Mouse (Mus musculus): ENCODE measurements at regions not wholly inside any gene's neighbourhood (a gene's known extent, or its start where the extent isn't known, plus 50 kb on each side); places are given as distances from the start of the nearest gene placed in this dataset.

DNA sequence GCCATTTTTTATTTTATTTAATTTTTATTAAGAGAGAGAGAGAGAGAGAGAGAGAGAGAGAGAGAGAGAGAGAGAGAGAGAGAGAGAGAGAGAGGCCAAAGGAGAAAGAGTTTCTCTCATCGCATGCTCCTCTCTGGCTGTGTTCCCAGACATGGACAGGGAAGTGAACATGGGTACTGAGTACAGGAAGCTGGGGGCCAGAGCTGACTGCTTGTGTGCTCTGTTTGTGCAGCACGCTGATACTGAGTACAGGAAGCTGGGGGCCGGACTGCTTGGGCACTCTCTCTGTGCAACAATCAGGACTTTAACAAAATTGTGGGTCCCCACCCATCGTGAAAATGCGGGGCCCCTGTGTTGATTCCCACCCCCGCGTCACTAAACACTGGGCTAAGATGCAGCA, 130.2 kb downstream of the Gm26897 start:
- TF ChIP-seq CTCF (IDR thresholded peaks at IDR 0.05; ENCODE audit: extremely low read depth, insufficient read length, insufficient replicate concordance, low read depth, low read length) (no peak), POLR2A (IDR thresholded peaks at IDR 0.05; ENCODE audit: low read depth, low read length) (no peak)

Data from small intestine, adult 2 months (tissue).